Mouse (Mus musculus) megakaryocyte, adult 5-6 weeks (primary cell): ENCODE measurements around the gene Hdhd5. TPM values are rescaled to one million over a fixed set of nuclear protein-coding genes. Genes with fewer than 3 reads are reported as not detected.

Source experiments
- ATAC-seq: 2 replicates; pipeline ENCODE4 v1.8.0; 2016; ENCODE audit warnings: mild to moderate bottlenecking, inconsistent platforms; ENCODE audit not compliant: poor library complexity, severe bottlenecking
- total RNA-seq, 2 experiments: library from RNA; stranded (forward) in 1 of 2; stranded (reverse) in 1 of 2; fragments of 153-499, 151-499 nt in 1 of 2; fragments of 221-1000, 200-1000 nt in 1 of 2; gene quantifications; 2 replicates each; pipeline versions ENCODE4 v1.2.3 to v1.2.4; 2015 to 2017

Gene Hdhd5
- total RNA-seq, 2 experiments from 2014 or later, result 6.6 to 9.4 TPM

DNA sequence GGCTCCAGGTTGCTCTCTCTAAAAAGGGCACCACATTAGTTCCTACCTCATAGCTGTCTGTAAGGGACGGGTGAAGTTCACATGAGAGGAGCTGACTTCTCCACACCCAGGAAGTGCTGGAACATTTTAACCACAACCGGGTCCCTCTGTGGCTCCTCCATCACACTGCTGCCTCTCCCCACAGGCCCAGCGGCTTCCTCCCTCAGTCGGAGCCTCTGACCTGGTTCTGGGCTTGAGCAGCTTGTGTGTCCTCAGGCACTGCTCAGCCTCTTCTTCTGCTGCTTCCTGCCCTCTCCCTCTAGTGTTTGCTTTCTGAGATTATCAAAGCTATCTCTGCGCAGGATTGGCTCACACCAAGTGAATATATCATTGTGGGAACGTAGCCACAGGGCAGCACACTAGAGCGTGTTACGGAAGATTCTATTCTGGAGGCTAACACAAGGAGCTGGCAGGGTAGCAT, 45.0 kb downstream of the Hdhd5 start:
- peak; percentile 39 for ATAC-seq

DNA sequence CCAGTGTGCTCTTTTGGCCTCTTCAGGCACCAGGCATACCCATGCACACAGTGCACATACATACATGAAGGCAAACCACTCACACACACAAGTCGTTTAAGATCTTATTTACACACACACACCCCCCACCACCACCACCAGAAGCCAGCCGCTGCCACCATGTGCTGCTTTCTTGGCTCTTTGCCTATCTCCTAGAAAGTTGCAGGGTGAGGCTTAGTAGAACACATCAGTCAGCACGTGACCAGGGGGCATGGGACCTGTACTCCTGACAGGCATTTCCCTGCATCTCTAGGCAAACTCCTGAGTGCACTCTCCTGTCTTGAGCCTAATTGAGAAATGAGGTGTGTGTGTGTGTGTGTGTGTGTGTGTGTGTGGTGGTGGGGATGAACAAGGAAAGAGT, 46.1 kb downstream of the Hdhd5 start:
- ATAC-seq, result no peak

DNA sequence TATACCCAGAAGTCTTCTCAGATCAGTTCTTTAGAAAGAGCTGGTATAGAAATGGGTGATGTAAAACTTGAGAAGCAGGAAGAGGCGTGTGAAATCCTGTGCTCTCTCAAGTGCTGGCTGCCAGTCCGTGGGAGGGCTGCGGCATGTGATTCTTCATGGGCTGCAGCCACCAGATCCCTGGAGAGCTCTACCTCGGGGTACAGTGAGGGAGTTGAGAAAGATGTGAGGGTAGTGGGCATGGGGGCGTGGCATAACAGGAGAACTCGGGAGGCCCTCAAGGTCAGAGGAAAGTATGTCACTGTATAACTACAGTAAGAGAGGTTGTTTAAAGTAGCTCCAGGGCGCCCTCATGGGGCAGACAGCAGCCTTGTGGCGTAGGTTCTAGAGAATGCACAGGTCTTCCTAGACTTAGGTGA, 47.9 kb downstream of the Hdhd5 start:
- peak; percentile 28 for ATAC-seq

DNA sequence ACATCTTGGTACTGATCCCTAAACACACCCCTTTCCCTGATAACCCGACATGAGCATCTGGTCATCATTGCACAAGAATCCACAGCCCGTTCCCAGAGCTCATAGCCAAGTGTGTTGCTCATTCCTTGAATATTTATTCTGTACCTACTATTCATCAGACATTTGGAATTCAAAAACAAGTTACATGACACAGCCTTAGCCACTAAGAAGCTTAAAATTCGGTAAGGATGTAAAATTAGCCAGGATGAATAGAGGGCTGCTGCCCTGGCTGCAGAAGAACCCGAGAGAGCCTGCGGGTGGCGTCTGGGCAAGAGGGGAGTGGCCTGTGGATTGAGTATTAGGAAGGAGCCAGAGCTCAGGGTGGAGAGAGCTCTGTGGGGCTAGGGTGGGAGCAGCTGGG, 48.4 kb downstream of the Hdhd5 start:
- ATAC-seq, result no peak

DNA sequence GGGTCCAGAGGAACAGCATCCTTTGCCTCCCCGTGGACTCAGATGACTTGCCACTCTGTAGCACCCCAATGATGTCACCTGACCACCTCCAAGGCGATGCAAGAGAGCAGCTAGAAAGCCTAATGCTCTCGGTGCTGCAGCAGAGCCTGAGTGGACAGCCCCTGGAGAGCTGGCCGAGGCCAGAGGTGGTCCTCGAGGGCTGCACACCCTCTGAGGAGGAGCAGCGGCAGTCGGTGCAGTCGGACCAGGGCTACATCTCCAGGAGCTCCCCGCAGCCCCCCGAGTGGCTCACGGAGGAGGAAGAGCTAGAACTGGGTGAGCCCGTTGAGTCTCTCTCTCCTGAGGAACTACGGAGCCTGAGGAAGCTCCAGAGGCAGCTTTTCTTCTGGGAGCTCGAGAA, 49.1 kb downstream of the Hdhd5 start:
- ATAC-seq, result no peak

DNA sequence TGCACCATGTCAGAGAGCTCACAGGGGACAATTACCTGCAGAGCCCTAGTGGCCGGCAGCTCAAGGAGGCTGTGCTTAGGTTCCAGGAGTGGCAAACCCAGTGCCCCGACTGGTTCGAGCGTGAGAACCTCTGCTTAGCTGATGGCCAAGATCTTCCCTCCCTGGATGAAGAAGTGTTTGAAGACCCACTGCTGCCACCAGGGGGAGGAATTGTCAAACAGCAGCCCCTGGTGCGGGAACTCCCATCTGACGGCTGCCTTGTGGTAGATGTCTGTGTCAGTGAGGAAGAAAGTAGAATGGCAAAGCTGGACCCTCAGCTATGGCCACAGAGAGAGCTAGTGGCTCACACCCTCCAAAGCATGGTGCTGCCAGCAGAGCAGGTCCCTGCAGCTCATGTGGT, 49.6 kb downstream of the Hdhd5 start:
- no peak for ATAC-seq

DNA sequence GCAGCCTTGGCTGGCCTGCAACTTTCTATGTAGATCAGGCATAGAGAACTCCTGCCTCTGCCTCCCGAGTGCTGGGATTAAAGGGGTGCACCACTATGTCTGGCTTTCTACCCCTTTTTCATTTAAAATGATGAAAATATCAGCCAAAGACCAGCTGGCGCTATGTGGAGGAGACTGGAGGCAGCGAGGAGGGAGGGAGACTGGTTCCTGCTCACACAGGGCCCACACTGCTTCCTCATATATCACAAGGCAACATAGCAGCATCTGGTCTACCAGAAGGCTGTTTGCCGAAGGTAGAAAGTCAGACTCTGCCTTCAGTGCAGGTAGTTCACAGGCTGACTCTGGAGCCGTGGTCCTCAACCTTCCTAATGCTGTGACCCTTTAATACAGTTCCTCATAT, 50.8 kb downstream of the Hdhd5 start:
- no peak for ATAC-seq

DNA sequence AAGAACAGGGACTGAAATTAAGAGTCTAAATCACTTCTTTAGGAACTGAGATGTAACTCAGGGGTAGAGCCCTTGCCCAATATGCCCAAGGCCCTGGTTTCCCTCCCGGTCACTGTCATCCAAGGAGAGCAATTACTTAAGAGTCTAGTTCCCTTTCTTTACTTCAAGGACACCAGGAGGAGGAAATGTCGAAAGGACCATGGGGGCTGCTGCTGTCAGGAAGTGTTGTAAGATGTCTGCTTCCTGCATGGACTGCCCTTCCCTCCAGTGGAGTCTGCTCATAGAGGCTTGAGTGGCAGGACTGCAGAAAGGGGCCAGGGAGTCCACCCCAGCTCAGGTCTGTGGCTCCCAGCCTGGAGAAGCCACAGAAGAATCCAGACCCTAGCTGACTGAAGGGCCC, 51.8 kb downstream of the Hdhd5 start:
- peak; percentile 81 for ATAC-seq

DNA sequence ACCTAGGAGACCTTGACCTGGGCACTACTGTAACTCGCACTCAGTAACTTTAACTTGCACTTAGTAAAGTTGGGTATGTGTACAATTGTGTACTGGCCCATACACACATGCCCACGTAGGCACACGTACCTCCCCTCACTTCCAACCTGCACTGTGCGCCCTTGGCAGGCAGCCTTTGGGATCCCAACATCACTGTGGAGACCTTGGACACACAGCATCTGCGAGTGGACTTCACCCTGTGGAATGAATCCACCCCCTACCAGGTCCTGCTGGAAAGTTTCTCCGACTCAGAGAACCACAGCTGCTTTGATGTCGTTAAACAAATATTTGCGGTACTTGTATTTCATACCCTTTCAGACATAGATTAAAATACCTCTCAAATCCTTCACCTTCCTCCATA, 55.8 kb downstream of the Hdhd5 start:
- no peak for ATAC-seq

DNA sequence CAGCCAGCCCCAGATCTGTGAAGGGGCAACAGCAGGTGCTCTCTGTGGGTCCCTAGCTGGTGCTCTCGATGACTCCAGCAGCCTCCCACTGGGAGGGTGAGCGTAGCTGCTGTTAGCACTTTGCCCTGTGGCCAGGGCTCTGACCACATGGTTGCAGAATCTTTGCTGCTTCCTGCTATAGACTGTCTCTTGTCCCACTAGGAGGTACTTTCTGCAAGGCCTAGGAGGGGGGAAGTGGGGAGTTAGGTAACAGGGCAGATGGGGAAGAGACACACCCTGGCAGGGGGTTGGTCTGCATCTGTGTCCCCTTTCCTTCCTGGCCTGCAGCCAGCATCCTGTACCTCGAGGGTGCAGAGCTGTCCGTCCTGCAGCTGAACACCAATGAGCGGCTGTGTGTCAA, 57.7 kb downstream of the Hdhd5 start:
- ATAC-seq, result peak; percentile 80

DNA sequence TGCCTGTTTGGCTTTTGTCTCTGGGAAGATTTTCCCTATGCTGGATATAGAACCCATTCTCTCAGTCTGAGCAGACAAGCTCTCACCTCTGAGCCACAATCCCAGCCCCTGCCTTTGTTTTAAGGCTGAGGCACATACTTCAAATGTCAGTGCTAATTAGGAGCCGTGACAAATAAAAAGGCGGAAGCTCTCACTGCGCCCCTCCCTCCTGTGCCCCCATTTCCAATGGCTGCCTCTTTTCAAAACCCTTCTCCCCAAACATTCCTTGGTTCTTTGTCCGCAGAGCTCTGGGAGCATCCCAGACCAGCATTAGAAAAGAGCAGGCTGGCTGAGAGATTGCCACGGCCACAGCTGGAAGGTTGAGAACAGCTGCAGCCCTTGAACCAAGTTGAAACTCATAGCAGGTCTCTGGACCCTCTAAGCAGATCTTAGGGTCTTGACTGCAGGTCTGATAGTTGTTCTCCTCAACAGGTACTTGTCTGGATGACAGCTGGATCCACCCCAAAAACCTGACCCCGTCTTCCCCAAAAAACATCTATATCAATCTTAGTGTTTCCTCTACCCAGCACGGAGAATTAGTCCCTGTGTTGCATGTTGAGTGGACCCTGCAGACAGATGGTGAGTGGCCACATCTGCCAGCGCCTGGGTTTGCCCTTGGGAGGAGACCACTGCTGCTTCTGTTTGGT, 58.5 kb downstream of the Hdhd5 start:
- ATAC-seq, result no peak

DNA sequence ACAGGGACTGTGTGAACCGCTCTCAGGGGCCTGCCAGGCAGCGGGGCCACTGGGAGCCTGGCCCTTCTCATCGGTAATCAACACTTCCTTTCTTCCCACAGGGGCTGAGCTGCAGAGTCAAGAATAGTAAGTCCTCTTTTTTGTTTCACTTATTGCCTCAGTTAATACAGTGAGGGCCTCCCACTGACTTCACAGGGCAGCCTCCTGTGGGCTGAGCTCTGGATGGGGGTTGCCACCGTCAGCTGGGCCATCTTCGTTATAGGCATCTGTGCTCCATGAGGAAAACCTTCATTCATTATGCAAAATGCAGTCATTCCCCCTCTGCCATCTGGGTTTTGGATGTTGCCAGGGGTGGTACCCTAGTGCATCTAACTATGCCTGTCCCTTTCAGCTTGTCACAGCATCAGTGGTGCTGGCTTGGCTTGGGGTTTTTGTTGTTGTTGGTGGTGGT, 59.1 kb downstream of the Hdhd5 start:
- ATAC-seq, result peak; percentile 22

DNA sequence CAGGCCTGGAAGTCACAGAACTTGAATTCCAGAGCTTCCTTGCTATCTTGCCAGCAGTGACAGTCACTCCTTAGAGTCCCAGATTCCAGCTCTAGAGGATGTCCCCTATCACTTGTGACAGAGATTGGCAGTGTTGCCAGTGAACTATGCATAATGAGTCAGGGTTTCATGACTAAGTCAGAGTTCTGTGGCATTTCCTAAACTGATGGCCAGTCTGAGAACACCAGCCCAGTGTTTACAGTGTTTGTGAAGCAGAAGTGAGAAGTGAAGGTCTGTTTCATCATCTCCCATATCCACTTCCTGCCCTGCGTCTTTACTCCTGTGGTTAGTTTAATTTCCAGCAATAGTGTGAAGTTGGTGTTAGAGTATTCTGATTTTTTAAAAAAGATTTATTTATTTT, 60.5 kb downstream of the Hdhd5 start:
- peak; percentile 48 for ATAC-seq

DNA sequence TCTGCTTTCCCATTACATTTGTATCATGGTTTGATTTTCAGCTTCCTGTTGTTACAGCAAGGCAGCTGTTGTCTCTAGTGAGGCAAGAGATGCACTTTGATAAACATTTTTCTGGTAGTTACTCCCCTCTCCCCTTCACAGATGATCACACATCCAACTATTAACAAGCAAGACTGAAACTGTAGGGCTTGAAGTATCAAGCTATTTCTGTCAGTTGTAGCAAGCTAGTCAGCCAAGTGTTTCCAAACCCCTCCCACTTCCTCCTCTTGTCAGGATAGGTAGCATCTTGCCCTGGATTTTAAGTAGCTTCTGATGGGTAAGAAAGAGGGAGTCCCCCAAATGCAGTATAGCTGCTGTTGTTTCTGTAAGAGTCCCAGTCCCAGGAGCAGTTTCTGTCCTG, 61.3 kb downstream of the Hdhd5 start:
- no peak for ATAC-seq

DNA sequence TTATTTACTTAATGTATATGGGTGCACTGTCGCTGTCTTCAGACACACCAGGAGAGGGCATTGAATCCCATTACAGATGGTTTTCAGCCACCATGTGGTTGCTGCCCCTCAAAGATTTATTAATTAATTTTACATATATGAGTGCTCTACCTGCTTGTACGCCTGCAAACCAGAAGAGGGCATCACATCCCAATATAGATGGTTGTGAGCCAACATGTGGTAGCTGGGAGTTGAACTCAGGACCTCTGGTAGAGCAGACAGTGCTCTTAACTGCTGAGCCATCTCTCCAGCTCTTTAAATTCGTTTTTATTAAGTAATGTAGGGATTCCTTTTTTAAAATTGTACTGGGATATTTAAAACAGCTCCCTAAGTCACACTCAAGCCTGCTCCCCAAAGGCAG, 61.9 kb downstream of the Hdhd5 start:
- ATAC-seq, result no peak

DNA sequence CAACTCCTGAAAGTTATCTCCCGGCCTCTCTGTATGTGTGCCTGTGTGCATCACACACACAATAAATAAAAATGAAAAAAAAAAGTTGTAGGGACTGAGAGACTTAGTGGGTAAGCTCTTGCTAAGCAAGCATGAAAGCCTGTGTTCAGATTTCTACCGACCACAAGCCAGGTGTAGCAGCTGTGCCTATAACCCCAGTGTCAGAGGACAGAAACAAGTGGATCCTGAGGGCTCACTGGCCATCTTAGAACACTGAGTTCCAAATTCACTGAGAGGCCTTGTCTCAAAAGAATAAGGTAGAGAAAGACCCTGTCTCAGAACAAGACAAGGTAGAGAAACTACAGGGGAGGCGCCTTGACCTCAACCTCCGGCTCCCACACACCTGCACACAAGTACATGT, 62.9 kb downstream of the Hdhd5 start:
- ATAC-seq, result no peak

DNA sequence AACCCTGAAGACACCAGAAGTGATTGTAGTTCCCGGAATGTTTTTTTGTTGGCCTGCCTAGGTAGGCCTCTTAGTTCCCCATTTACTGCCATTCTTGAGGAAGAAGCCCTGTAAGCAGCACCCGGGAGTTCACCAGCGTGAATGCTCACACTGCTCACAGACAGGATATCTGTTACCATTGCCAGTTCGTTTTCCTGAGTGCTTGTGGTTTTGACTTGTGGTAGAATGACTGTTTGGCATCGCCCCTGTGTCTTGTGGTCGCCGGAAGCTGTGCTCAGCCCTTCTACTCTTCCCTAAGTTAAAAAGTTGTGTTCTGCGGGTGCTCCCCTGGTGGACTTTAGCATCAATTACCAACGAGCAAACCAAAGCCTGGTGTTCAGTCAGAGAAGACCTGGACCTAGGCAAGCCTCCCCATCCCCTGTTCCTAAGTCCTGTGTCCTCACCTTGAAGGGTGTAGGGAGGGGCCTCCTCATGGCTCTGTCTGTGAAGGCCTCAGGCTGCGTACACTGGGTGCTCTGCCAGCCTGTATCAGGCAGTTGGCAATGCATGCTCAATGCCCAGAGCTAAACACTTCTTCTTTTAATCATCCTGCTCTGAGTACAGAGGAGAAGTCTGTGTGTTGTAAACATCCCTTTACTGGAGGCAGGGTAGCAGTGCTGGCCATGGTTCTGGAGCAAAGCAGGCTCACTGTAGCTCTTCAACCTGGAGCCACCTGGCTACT, 64.3 kb downstream of the Hdhd5 start:
- peak; percentile 48 for ATAC-seq

DNA sequence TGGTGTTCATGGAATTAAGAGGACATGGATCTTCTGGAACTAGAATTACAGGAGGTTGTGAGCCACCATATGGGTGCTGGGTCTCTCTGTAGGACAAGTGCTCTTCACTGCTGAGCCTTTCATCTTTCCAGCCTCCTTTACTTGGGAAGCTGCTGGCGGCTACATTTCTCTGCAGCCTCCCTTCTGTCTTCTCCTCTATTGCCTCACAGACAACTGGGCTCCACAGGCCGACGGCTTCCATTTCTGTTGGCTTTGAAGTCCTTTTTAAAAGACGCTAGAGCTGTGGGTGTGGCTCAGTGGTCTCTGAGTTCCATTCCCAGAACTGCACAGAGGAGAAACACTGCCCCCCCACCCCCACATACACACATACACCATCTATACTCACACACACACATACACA, 65.7 kb downstream of the Hdhd5 start:
- ATAC-seq, result no peak

DNA sequence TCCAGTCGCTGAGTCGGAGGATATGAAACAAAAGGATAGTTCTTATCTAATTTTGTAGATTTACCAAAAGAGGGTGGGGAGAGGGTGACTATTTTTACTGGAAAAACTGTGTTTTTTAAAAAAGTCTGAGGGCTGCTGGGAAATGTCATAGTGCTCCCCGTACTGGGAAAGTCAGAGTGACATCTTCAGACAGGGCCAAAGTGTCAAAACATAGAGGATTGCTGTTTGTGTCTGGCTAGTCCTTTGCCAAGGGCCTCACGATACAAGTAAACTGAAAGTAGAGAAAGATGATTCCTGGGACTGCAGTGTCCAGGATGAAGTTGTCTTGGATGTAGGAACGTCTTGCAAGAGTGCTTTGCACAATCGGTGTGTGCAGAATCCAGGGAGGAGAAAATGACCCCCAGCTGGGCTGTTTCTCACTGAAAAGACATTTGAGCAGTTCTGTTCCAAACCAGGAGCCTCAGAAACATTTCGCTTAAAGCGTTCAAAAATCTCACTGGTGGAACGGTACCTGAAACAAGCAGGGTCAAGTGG, 66.6 kb downstream of the Hdhd5 start:
- ATAC-seq, result no peak

DNA sequence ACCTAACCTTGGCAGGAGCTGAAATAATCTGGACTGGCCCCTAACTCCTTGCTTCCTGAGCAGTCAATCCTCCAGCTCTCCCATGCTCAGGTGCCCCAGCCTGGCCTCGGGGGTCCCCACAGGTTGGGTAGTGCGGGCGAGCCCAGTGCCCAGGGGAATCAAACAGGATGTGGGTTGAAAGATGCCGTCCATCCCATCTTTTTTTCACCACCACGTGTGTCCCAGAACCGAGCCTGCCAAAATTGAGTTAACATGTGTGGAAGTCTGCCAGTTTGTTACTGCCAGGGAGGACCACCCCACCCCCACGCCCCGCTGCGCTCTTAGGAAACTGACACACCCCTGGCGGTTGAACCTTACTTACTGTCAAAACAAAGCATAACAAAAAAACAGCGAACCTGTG, 67.2 kb downstream of the Hdhd5 start:
- ATAC-seq, result peak; percentile 13; the same call in 1 of the 2 replicates

DNA sequence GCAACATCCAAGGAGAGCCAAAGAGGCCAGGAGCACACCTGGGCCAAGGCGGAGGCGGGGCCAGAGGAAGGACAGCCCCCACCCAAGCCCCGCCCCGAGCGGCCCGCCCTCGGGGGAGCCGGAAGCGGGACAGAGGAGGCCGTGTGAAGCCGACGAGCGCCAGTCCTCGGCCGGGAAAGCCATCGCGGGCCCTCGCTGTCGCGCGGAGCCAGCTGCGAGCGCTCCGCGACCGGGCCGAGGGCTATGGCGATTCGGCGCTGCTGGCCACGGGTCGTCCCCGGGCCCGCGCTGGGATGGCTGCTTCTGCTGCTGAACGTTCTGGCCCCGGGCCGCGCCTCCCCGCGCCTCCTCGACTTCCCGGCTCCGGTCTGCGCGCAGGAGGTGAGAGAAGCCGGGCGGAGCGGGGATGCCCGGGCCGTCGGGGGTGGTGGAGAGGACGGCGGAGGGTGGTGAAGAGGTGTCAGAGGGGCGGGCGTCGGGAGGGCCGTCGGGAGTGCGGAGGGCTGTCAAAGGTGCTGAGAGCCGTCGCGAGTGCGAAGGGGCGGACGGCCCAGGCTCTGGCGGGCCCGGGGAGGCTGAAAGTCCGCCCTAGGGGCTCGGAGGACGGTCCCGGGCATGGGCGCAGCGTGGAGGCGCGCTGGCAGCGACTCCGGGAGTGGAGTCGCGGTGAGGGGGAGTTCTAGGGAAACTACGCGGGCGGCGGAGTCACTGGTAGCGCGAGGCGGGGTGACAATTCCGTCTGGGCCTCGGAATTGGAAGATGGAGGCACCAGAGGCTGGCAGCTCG, 67.8 kb downstream of the Hdhd5 start, which contains the start of gene Il17ra:
Il17ra (plus strand) TSS at position 162 of the 786 bp plus-strand sequence.
- peak; percentile 68 for ATAC-seq
